Comparison of ENCODE assay signal across 22 mouse cellular contexts in genomic region chr5:31787201-31787600, GRCm38 (mm10).
DNase-seq lines count a peak whose midpoint lies in the region; ATAC-seq and TF ChIP-seq lines count a peak whose summit lies in the region.
"Had no signal": no experiment of that assay in that cellular context is flagged by ENCODE, and none has a peak within 500 bp of the region (broad histone marks: within the 10 kb centered on the region; RNA-seq: fewer than 3 reads in every experiment).

No protein-coding gene starts in this region.

- H3K27me3 ChIP-seq in kidney, adult 2 months (replicated peaks; ENCODE audit: control insufficient read depth, insufficient read depth, low read length): no peaks in the 10 kb centered on the region
- no peaks in the 10 kb centered on the region for H3K27me3 ChIP-seq in kidney, embryonic 15.5 days
- no peaks in the 10 kb centered on the region for H3K27me3 ChIP-seq in liver, embryonic 11.5 days (replicated peaks; ENCODE audit: control insufficient read depth, insufficient read depth, low read length)
- H3K27me3 ChIP-seq: CH12.LX; embryonic facial prominence, embryonic 15.5 days; forebrain, embryonic 13.5 days; heart, embryonic 15.5 days had no signal

- no peaks in the 10 kb centered on the region for H3K36me3 ChIP-seq in kidney, adult 2 months (ENCODE audit: control insufficient read depth, insufficient read depth, low read length)
- no peaks in the 10 kb centered on the region for H3K36me3 ChIP-seq in kidney, embryonic 15.5 days
- H3K36me3 ChIP-seq in liver, embryonic 11.5 days (ENCODE audit: control insufficient read depth, insufficient read depth, low read length): no peaks in the 10 kb centered on the region
- H3K36me3 ChIP-seq: embryonic facial prominence, embryonic 15.5 days; heart, embryonic 15.5 days; hindbrain, embryonic 10.5 days had no signal

- WGBS in kidney, adult 2 months: 49% methylated on average over 3 of the region's 3 CpGs
- 61% methylated on average over 3 of the region's 3 CpGs for WGBS in kidney, embryonic 15.5 days
- WGBS in liver, embryonic 11.5 days: 85% methylated on average over 3 of the region's 3 CpGs

- TF ChIP-seq CTCF in kidney, adult 2 months (conservative IDR thresholded peaks at IDR 0.05; ENCODE audit: insufficient read depth, insufficient read length, low read depth, low read length): no peak
- TF ChIP-seq CTCF in brain, embryonic 14.5 days (IDR thresholded peaks at IDR 0.05; ENCODE audit: borderline replicate concordance, extremely low read depth, insufficient read depth, insufficient read length): no peak

- no peak overlapping the region for H3K9ac ChIP-seq in kidney, embryonic 15.5 days
- no peak overlapping the region for H3K9ac ChIP-seq in liver, embryonic 11.5 days (ENCODE audit: low read depth, low read length)
- H3K9ac ChIP-seq: embryonic facial prominence, embryonic 15.5 days; forebrain, embryonic 13.5 days; forebrain, postnatal 0 days; heart, embryonic 15.5 days; hindbrain, embryonic 14.5 days had no signal

- H3K4me2 ChIP-seq in kidney, embryonic 15.5 days: no peak overlapping the region
- H3K4me2 ChIP-seq in liver, embryonic 11.5 days: no peak overlapping the region
- H3K4me2 ChIP-seq: embryonic facial prominence, embryonic 15.5 days; forebrain, embryonic 13.5 days; heart, embryonic 15.5 days; hindbrain, embryonic 14.5 days had no signal

- no peak for ATAC-seq in kidney, embryonic 15.5 days (replicated peaks; ENCODE audit: low FRiP score)
- no peak for ATAC-seq in liver, embryonic 11.5 days (replicated peaks; ENCODE audit: low FRiP score)
- ATAC-seq: forebrain, embryonic 13.5 days; forebrain, postnatal 0 days; intestine, embryonic 16.5 days had no signal

- no peak overlapping the region for H3K4me3 ChIP-seq in kidney, adult 2 months (ENCODE audit: insufficient read depth, low read depth, low read length)
- no peak overlapping the region for H3K4me3 ChIP-seq in kidney, embryonic 15.5 days (replicated peaks)
- no peak overlapping the region for H3K4me3 ChIP-seq in liver, embryonic 11.5 days (ENCODE audit: low read depth, low read length)
- H3K4me3 ChIP-seq: embryonic facial prominence, embryonic 15.5 days; forebrain, embryonic 13.5 days; heart, embryonic 15.5 days; hindbrain, embryonic 10.5 days had no signal

- H3K9me3 ChIP-seq in kidney, embryonic 15.5 days (replicated peaks): no peaks in the 10 kb centered on the region
- no peaks in the 10 kb centered on the region for H3K9me3 ChIP-seq in liver, embryonic 11.5 days (ENCODE audit: control insufficient read depth, low read length)
- H3K9me3 ChIP-seq: embryonic facial prominence, embryonic 15.5 days; forebrain, embryonic 13.5 days; heart, embryonic 15.5 days; hindbrain, embryonic 10.5 days had no signal

- peak; percentile 47 for DNase-seq in adrenal gland, postnatal 10 days
- DNase-seq in adrenal gland, postnatal 25 days: no peak
- peak; percentile 24 for DNase-seq in kidney, adult 2 months
- peak; percentile 28 for DNase-seq in NIH3T3 (ENCODE audit: low read depth)
- peak; percentile 3 for DNase-seq in brain, embryonic 14.5 days (ENCODE audit: low read depth)
- no peak for DNase-seq in liver, embryonic 11.5 days (ENCODE audit: low spot score)
- DNase-seq: cerebellum, adult 11 months; cerebellum, adult 8-10 months; cerebellum, postnatal 14 days; embryo, embryonic 11 days; forebrain, postnatal 0 days; gastrocnemius, postnatal 14 days; heart, postnatal 14 days; kidney, adult 8-10 months had no signal

- 0 out of 2 replicates have a peak, but pooled peaks cover 2% of the 10 kb centered on the region for H3K4me1 ChIP-seq in kidney, adult 2 months (ENCODE audit: control insufficient read depth, insufficient read depth, low read length)
- peaks cover 7% of the 10 kb centered on the region; the same call in 1 of the 2 replicates for H3K4me1 ChIP-seq in kidney, embryonic 15.5 days
- no peaks in the 10 kb centered on the region for H3K4me1 ChIP-seq in liver, embryonic 11.5 days (replicated peaks; ENCODE audit: control insufficient read depth, insufficient read depth, low read length)

- no peak for TF ChIP-seq POLR2A in kidney, adult 2 months (IDR thresholded peaks at IDR 0.05; ENCODE audit: low read depth, low read length)
- no peak for TF ChIP-seq POLR2A in brain, embryonic 14.5 days (IDR thresholded peaks at IDR 0.05; ENCODE audit: borderline replicate concordance, extremely low read depth, insufficient read depth, insufficient read length, poor library complexity, severe bottlenecking)

- no peak overlapping the region for H3K27ac ChIP-seq in kidney, adult 2 months (ENCODE audit: insufficient read depth, low read depth, low read length)
- H3K27ac ChIP-seq in kidney, embryonic 15.5 days: no peak overlapping the region
- no peak overlapping the region for H3K27ac ChIP-seq in liver, embryonic 11.5 days (ENCODE audit: low read depth, low read length)
- H3K27ac ChIP-seq: embryonic facial prominence, embryonic 15.5 days; forebrain, embryonic 13.5 days; heart, embryonic 15.5 days; hindbrain, embryonic 10.5 days; hindbrain, embryonic 14.5 days had no signal

Comparison
In these comparisons a context has a peak if more than half of its experiments do, and no peak if none do; other contexts are left out.
1. DNase-seq: peak in adrenal gland, postnatal 10 days (single experiment), kidney, adult 2 months (single experiment), NIH3T3 (single experiment) and brain, embryonic 14.5 days (single experiment); none in adrenal gland, postnatal 25 days (single experiment) and liver, embryonic 11.5 days (single experiment).